Mouse (Mus musculus) gastrocnemius, postnatal 36 days (tissue): ENCODE results near the gene Ap3s2. TPM values are rescaled to one million over a fixed set of nuclear protein-coding genes. Genes with fewer than 3 reads are reported as not detected.
A peak's percentile ranks its signal among the peaks of the same experiment; 100 is the strongest.

Source experiments
- DNase-seq, 2 experiments: peaks; one replicate each; pipeline ENCODE4 v3.0.0; 2022
- intact Hi-C: fragments of 180-260 bp; cut with DNase I; formaldehyde crosslinking; loops from one replicate; pipeline ENCODE4 v1.15.1; 2025
- microRNA-seq, 2 experiments: library from miRNA; unstranded; fragments of <30 nt; microRNA quantifications; one replicate each; pipeline ENCODE4 v1.2.0; 2021
- total RNA-seq, 2 experiments: library from RNA; stranded (reverse); gene quantifications; 2 replicates each; pipeline ENCODE4 v1.2.3; 2021

Gene Ap3s2
- total RNA-seq, 2 experiments from 2014 or later, result 16.0 to 17.9 TPM

GRCm38 (mm10) chr7:79856305-79856704 is 64.1 kb downstream of the Ap3s2 start:
- no peak for DNase-seq
- intact Hi-C loops, result no loop called here

DNA sequence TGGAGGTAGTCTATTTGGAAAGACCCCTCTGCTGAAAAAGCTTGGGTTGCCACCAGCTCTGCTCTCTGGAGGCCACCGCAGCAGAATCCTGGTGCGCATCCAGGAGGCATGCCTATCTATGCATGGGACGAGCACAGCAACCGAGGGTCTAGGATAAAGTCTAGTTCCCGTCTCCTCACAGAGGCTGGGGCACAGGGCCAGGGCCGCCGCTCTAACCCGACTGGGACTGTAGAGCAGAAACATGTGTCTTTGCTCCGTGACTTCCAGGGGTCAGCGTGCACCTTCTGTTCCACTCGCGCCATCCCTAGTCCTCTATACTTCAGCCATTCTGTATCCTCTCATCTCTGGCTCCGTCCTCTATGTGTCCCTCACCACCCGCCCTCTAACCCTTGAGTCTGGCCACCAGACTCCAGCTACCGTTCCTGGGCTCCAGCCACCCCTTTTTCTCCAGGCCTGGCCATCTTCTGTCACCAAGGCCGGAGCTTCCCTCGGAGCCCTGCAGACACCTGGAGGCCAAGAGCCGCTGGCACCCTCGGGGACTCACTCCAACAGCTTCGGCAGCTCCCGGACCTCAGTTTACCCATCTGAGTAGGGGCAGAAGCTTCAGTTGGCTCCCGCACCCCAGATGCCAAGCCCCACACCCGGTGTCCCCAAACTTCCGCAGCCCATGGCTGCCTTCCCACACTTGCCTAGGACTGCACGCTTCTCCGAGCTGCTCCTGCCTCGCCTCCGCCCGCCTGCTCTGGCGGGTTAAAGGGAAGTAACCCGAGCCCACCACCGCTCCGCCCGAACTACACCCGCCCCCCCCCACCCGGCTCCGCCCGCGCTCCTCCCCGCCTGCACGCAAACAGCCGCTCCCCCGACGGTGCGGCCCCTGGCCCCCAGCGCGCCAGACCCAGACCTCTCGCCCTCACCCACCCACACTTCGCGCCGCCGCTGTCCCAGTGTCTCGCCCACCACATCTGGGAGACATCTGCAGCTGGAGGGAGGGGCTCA is 72.7 kb downstream of the Ap3s2 start:
- peak in 1 of 2 experiments; percentile 40 for DNase-seq
- intact Hi-C loops, result no loop called here

DNA sequence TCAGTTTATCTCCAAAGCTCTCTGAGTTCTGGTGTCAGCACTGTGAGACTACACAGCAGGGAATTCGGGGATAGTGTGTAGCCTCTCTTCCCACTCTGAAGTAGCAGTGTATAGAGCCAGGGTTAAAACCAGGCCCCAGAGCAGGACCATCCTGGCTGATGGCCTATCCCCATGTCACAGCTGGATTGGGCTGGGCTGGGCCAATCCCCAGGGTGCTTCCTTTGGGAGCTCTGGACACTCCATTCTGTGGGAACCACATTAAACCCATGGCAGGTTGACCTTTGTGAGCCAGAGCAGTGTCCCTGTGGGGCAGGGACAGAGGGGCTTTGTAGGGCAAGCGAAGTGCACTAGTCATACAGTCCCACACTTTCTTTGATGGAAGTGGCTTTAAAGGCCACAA is 74.1 kb downstream of the Ap3s2 start:
- no peak for DNase-seq
- intact Hi-C loops, result no loop called here

DNA sequence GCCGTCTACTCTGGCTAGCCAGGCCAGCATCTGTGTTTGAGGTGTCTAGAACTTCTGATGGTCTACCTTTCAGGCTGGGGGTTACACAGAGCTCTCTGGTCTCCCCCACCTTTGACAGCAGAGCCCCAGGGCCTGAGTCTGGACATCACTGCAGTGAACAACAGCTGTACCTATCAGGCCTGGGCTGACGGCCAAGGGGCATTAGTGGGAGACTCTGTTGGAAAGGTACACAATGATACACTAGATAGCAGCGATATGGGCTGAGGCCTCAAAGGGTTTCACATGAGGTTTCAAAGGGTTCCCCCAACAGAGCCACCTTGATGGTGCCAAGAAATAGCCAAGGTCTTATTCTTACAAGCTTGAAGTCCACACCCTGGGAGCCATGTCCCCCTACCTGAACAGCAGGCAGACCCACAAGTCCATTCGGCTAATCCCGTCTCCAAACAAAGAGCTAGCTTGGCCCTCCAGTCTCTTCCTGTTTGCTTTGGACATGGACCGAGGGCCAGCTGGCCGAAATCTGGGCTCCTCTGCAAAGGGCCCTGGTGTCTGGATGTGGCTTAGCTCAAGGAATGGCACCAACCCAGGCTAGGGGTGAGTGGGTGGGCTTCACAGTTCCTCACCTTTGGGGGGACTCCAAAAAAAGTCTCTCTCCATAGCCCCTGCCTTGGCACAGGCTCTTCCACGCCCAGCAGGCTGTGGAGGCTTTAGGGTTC is 76.2 kb downstream of the Ap3s2 start:
- intact Hi-C loops, result no loop called here
- no peak for DNase-seq

GRCm38 (mm10) chr7:79842163-79842562 is 78.3 kb downstream of the Ap3s2 start:
- no peak for DNase-seq
- intact Hi-C loops, result no loop called here

DNA sequence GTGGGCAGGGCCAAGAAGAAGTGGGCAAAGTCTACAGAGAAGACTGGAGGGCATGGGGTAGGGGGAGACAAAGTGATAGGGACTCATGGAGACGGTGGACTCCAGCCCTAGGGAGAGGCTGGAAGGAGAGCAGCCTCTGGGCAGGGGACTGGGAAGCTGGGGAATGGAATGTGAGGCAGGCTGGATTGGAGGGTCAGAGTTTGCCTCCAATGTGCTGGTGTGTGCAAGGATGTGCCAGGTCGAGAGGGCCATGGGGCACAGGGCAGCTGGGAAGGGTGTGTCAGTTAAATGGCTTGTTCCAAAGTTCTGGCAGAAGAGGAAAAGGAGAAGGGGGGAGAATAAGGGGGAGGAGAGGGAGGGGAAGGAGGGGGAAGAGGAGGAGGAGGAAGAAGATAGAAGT is 83.2 kb downstream of the Ap3s2 start:
- no peak for DNase-seq
- intact Hi-C loops, result no loop called here

GRCm38 (mm10) chr7:79835196-79835595 is 85.3 kb downstream of the Ap3s2 start:
- intact Hi-C loops, result no loop called here
- no peak for DNase-seq

DNA sequence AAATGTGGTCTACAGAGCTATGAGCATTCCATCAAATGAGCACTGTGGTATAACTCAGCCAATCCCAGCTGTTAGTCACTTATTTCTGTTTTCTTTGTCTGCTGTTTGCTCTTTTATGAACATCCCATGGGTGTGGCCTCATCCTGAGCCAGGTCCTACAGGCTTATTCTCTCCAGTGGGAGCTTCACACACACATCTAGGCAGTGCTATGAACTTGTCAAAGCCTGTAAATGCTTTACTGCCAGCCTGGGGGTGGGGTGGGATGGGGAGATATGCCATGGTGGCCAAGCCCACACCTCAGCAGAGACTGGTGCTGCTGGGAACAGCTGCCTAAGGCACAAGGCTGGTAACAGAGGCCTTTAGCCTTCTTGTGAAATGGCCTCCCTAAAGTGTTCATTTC is 87.5 kb downstream of the Ap3s2 start:
- intact Hi-C loops, result no loop called here
- DNase-seq, result no peak

DNA sequence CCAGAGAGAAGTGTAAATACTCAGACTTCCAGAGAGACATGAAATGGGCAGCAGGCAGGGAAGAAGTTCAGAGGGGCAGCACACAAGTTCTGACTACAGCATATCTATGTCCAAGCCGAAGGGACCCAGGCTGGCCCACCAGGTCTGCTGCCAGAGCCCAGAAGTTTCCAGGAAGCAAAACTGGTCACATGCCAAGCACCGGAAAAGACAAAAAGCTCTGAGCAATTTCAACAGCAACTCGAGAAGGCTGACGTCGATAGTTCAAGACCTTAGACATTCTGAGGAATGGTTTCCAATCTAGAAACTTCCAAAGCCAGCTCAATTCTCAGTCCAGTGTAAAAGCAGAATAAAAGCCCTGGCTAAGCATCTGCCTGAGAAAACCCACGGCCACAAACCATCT is 88.9 kb downstream of the Ap3s2 start:
- no peak for DNase-seq

DNA sequence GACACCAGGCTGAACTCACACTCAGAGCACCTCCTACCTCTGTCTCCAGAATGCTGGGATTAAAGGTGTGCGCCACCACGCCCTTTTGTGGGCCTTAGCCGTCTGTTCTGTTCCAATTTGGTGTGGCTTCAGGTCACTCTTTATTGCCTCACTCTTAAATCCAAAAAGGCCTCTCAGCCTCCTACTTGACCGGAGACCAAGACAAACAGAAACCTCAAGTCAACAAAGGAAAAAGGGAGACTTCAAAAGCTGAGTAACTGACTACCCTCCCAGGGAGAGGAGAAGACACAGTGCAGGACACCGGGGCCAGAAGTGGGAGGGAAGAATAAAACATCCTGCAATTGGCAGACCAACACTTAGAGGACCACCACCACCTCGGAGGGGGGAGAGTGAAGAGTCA is 89.3 kb downstream of the Ap3s2 start:
- no peak for DNase-seq
- intact Hi-C loops, result no loop called here

More for the DNA sequence above, 88.9 kb downstream of the Ap3s2 start:
- intact Hi-C loops, result no loop called here

- intact Hi-C loops, result no loop called here
- DNase-seq, result no peak
Observed at GRCm38 (mm10) chr7:79828341-79828740, 92.1 kb downstream of the Ap3s2 start.

Small RNAs within 50 kb of the gene (microRNA-seq; reads per million reads assigned to microRNA genes)
- 0 reads per million in 2 experiments for gene Gm24541

Other genes starting within 250 kb of the Ap3s2 start
- under 1 TPM; 0.52 to 0.71 TPM for gene Kif7, start 204.9 kb downstream of the Ap3s2 start, total RNA-seq
- gene Plin1, start 187.7 kb downstream of the Ap3s2 start, total RNA-seq, result 1 to 10 TPM; 3.5 to 6.5 TPM
- 10 to 100 TPM in 1 of 2 experiments, 1 to 10 TPM in 1; 9.8 to 11.5 TPM for gene Pex11a, start 177.5 kb downstream of the Ap3s2 start, total RNA-seq
- not detected for gene Wdr93, start 177.5 kb downstream of the Ap3s2 start, total RNA-seq
- not detected for gene Mesp1, start 126.9 kb downstream of the Ap3s2 start, total RNA-seq
- not detected for gene Mesp2, start 109.9 kb downstream of the Ap3s2 start, total RNA-seq
- 1 to 10 TPM; 3.6 to 4.8 TPM for gene Anpep, start 59.6 kb downstream of the Ap3s2 start, total RNA-seq
- 1 to 10 TPM; 2.8 to 3.5 TPM for gene Arpin, start 14.7 kb upstream of the Ap3s2 start, total RNA-seq
- gene Zfp710, start 104.2 kb upstream of the Ap3s2 start, total RNA-seq, result 10 to 100 TPM; 24.2 to 26.5 TPM
- 100 to 1,000 TPM; 186 to 375 TPM for gene Idh2, start 194.7 kb upstream of the Ap3s2 start, total RNA-seq